Mouse (Mus musculus) forebrain, postnatal 0 days (tissue): Measurements from ENCODE around the gene Cxcr1. TPM values are rescaled to one million over a fixed set of nuclear protein-coding genes. Genes with fewer than 3 reads are reported as not detected.
A peak's percentile ranks its signal among the peaks of the same experiment; 100 is the strongest.

ENCODE experiments used
- ATAC-seq: fragments of 200-750 bp; cut with Nextera tagmentation; 2 replicates; pipeline ENCODE4 v1.8.0; 2017; ENCODE audit warnings: mild to moderate bottlenecking, moderate library complexity
- DNase-seq: peaks from one replicate; pipeline ENCODE4 v3.0.0-alpha.2; 2015
- H3K27ac ChIP-seq: fragments of 300-500 bp; sonication (generic); 2 replicates; pipeline ENCODE4 v1.5.1; 2014; ENCODE audit warnings: low read depth, mild to moderate bottlenecking, antibody characterized with exemption, low read length, moderate library complexity, mixed read lengths
- H3K27me3 ChIP-seq: fragments of 300-500 bp; sonication (generic); 2 replicates; pipeline ENCODE4 v1.6.1; 2014; ENCODE audit warnings: mild to moderate bottlenecking, low read length, mixed read lengths; ENCODE audit not compliant: insufficient read depth
- H3K36me3 ChIP-seq: fragments of 300-500 bp; sonication (generic); 2 replicates; pipeline ENCODE4 v1.6.1; 2014; ENCODE audit warnings: mild to moderate bottlenecking, moderate library complexity; ENCODE audit not compliant: insufficient read depth
- H3K4me1 ChIP-seq: fragments of 300-500 bp; sonication (generic); 2 replicates; pipeline ENCODE4 v1.6.1; 2014; ENCODE audit warnings: antibody characterized with exemption; ENCODE audit not compliant: insufficient read depth
- H3K4me2 ChIP-seq: fragments of 300-500 bp; sonication (generic); 2 replicates; pipeline ENCODE4 v1.6.1; 2014; ENCODE audit warnings: low read depth, mild to moderate bottlenecking, moderate library complexity
- H3K4me3 ChIP-seq: fragments of 300-500 bp; sonication (generic); 2 replicates; pipeline ENCODE4 v1.5.1; 2014; ENCODE audit warnings: low read depth, low read length, mixed read lengths
- H3K9ac ChIP-seq: fragments of 300-500 bp; sonication (generic); 2 replicates; pipeline ENCODE4 v1.6.1; 2014; ENCODE audit warnings: mild to moderate bottlenecking
- H3K9me3 ChIP-seq: fragments of 300-500 bp; sonication (generic); 2 replicates; pipeline ENCODE4 v1.6.1; 2016; ENCODE audit warnings: low read length
- CTCF ChIP-seq: sonication (generic); IDR thresholded peaks from 2 replicates; pipeline ENCODE4 v1.5.1; 2016; ENCODE audit warnings: antibody characterized with exemption, control low read depth, low read depth
- WGBS: fragments of 180-500 bp; shearing (Covaris S2); extraction: QIAGEN DNeasy Blood & Tissue Kit; methylation state at CpG from one replicate; pipeline ENCODE4 v1.1.7; 2014; 5-methylcytosine and 5-hydroxymethylcytosine counted together
- polyA plus RNA-seq: library from polyadenylated mRNA; unstranded; fragments of >200 nt; fragmentation: Nextera tagmentation; extraction: Ambion mirVana; gene quantifications from 2 replicates; pipeline ENCODE4 v1.2.1, GENCODE M21; 2015
- total RNA-seq: library from RNA; depleted of rRNA; stranded (reverse); fragments of >200 nt; gene quantifications from 2 replicates; pipeline ENCODE4 v1.2.3, GENCODE M21; 2014

Cxcr1 gene
- total and polyA plus RNA-seq, 2 experiments from 2014 or later: not detected

DNA sequence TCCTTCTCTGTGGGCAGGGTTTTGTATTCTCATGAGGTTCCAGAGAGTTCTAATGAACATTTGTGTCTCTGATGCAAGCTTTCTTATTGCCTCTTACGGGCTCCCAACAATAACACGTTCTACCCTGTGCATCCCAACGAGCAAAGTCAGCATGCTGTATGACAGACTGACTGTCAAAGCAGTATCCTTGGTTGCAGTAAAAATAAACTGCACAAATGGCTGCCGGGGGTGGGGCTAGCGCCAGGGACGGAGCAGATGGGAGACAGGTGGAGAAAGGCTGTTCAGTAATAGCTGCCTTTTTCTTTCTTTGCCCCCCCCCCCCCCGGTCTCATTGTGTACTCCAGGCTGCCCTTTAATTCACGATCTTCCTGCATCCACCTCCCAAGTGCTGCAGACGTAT is 13.5 kb upstream of the Cxcr1 start:
- Histone ChIP-seq H3K9me3 (no peaks in the 10 kb centered on the region), H3K9ac (no peak overlapping the region), H3K4me2 (no peak overlapping the region), H3K27me3 (no peaks in the 10 kb centered on the region), H3K27ac (no peak overlapping the region; the same call in 1 of the 2 replicates), H3K4me1 (no peaks in the 10 kb centered on the region; the same call in 1 of the 2 replicates), H3K4me3 (no peak overlapping the region), H3K36me3 (no peaks in the 10 kb centered on the region)
- WGBS: 36% methylated on average over 9 of the region's 9 CpGs
- peak; percentile 87 for ATAC-seq
- peak; percentile 66 for DNase-seq
- TF ChIP-seq CTCF: no peak

DNA sequence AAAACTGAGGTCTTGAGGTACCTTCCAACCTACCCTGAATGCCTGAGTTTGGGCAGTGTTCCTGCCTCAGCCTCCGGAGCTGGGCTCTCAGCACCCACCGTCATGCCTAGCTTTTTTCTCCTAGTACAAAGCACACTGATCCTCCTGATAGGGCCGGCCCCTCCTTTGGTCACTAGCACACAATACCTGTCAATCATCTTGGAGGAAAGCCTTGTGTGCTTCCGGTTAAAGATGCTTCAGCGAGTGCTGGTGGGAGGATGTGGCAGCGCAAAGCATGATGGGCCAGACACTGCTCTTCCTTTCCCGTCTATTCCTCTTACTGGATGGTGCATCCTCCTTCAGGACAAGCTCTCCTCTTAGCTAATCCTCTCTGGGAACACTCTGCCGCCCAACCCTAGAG is 12.2 kb upstream of the Cxcr1 start:
- Histone ChIP-seq H3K4me3 (no peak overlapping the region), H3K4me1 (no peaks in the 10 kb centered on the region; the same call in 1 of the 2 replicates), H3K27me3 (no peaks in the 10 kb centered on the region), H3K36me3 (no peaks in the 10 kb centered on the region), H3K4me2 (no peak overlapping the region), H3K27ac (no peak overlapping the region), H3K9me3 (no peaks in the 10 kb centered on the region), H3K9ac (no peak overlapping the region)
- ATAC-seq (no peak), DNase-seq (no peak)
- no peak for TF ChIP-seq CTCF
- WGBS: 67% methylated on average over 8 of the region's 8 CpGs

DNA sequence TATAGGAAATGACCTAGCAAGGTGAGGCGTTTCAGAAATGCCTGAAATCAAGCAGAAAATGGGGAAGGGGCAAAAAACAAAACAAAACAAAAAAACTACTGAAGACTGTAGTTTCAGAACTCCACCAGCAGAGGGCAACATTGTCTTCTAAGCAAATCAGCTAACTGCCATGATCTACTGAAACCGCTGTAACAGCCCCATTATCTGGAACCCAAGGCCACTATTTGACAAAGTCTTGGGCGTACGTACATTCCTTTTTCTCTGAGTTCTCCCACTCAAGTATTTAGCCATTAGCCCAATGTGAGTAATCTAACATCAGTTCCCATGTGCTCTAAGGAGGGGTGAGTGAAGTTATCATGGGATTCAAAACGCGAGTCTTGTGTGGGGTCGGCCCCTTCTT is 11.4 kb upstream of the Cxcr1 start:
- H3K4me2 ChIP-seq: no peak overlapping the region
- peak; percentile 80 for TF ChIP-seq CTCF
- H3K27me3 ChIP-seq: no peaks in the 10 kb centered on the region
- peak; percentile 65 for DNase-seq
- H3K27ac ChIP-seq: no peak overlapping the region
- H3K4me1 ChIP-seq: no peaks in the 10 kb centered on the region; the same call in 1 of the 2 replicates
- ATAC-seq: no peak
- H3K9ac ChIP-seq: no peak overlapping the region
- 64% methylated on average over 7 of the region's 7 CpGs for WGBS
- H3K9me3 ChIP-seq: no peaks in the 10 kb centered on the region
- H3K36me3 ChIP-seq: no peaks in the 10 kb centered on the region
- H3K4me3 ChIP-seq: no peak overlapping the region

DNA sequence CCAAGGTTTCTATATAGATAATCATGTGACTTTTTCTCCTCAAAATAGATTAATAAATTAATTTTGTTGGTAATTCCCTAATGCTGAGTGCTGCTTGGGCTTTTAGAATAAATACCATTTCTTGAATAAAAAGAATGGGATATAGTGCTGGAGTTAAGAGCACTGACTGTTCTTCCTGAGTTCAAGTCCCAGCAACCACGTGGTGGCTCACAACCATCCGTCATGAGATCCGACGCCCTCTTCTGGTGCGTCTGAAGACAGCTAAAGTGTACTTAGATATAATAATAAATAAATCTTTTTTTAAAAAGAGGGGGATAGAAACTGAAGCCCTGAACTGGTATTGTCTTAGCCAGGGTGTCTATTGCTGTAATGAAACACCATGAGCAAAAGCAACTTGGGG is 9.0 kb upstream of the Cxcr1 start:
- DNase-seq: no peak
- no peak for ATAC-seq
- no peak overlapping the region for H3K9ac ChIP-seq
- H3K4me1 ChIP-seq: no peaks in the 10 kb centered on the region; the same call in 1 of the 2 replicates
- H3K27ac ChIP-seq: no peak overlapping the region
- H3K27me3 ChIP-seq: no peaks in the 10 kb centered on the region
- no peak overlapping the region for H3K4me2 ChIP-seq
- TF ChIP-seq CTCF: no peak
- H3K9me3 ChIP-seq: no peaks in the 10 kb centered on the region
- WGBS: 73% methylated on average over 5 of the region's 5 CpGs
- H3K4me3 ChIP-seq: no peak overlapping the region
- no peaks in the 10 kb centered on the region for H3K36me3 ChIP-seq

DNA sequence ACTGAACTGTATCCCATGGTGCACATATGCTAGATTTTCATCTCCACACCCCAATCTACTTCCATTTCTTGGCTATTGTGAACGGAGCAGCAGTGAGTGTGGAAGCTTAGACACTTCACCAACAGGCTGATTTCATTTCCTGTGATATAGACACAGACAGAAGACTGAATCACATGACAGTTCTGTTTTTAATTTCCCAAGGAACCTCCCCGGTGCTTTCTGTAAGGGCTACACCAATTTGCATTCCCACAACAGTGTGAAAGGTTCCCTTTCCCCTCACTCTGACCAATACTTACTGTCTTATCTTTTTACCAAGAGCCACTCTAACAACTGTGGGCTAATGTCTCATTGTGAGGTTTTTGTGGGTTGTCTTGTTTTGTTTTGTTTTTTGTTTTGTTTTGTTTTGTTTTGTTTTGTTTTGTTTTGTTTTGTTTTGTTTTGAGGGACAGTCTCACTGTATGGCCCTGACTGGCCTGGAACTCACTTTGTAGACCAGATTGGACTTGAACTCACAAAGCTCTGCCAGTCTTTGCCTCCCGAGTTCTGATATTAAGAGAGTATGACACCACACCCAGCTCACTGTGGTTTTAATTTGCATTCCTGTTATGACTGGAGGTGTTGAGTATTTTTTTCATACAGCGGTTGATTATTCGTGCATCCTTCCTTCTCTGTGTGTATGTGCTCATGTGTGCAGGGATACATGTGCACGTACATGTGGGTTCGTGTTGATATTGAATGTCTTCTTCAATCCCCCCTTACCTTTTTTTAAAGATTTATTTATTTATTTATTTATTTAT is 6.8 kb upstream of the Cxcr1 start:
- no peak overlapping the region for H3K27ac ChIP-seq
- 84% methylated on average over 7 of the region's 7 CpGs for WGBS

DNA sequence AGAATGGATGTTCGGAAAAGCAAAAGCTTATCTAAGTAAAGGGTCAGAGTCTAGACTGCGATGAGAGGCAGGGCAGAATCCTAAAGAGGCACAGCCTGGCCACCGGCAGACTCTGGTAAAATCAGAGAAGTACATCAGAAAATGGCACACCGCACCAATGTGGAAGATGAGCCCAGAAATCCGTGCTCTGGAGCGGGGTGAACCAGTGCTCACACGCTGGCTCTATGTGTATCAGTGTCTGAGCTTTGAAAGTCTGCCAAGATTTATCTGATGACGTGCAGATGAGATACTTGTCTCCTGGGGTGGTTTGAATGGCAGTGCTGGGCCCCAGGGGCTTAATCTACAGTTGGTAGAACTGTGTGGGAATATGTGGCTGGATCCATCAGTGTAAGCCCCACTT is 4.6 kb upstream of the Cxcr1 start:
- no peaks in the 10 kb centered on the region for H3K4me1 ChIP-seq
- WGBS: 64% methylated on average over 8 of the region's 8 CpGs
- no peaks in the 10 kb centered on the region for H3K9me3 ChIP-seq
- no peaks in the 10 kb centered on the region for H3K36me3 ChIP-seq
- peak; percentile 42; the same call in 1 of the 2 replicates for ATAC-seq
- no peaks in the 10 kb centered on the region for H3K27me3 ChIP-seq
- H3K27ac ChIP-seq: no peak overlapping the region
- no peak for TF ChIP-seq CTCF
- no peak overlapping the region for H3K4me2 ChIP-seq
- H3K9ac ChIP-seq: no peak overlapping the region
- DNase-seq: no peak
- H3K4me3 ChIP-seq: no peak overlapping the region

More for the DNA sequence above, 6.8 kb upstream of the Cxcr1 start:
- Histone ChIP-seq H3K27me3 (no peaks in the 10 kb centered on the region), H3K4me3 (no peak overlapping the region), H3K36me3 (no peaks in the 10 kb centered on the region), H3K4me1 (no peaks in the 10 kb centered on the region), H3K9ac (no peak overlapping the region), H3K4me2 (no peak overlapping the region), H3K9me3 (no peaks in the 10 kb centered on the region)
- DNase-seq (no peak), ATAC-seq (no peak)
- TF ChIP-seq CTCF: no peak

DNA sequence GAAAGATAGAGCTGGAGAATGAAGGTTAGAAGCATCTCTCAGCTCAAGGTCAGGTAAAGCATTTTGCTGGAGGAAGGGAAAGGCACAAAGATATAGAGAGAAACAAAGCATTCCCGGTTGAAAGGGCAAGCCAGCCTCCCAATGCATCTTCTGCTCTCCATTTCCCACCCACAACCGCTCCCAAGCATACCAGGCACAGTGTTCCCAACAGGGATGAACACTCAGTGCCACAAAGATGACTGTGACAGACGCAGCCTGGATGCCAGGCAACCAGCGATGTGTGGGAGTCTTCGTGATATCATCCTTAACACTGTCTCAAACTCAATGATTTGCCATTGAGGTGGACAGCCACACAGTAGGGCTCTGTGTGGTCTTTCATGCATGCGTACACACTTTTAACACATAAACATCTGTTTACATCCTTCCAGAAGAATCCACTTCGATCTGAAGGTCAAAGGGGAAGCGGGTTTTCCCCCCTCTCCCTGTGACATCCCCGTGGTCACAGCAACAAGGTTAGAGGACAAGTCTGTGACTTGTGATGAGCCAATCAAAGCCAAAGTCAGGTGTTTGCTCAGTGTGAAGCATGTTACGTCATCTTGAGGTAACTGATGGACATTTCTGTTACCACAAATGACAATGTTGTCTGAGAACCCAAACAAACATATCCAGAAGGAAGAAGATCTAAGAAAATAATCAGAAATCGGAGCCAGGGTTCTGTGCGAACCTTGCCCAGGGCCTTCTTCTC is 3.5 kb upstream of the Cxcr1 start:
- Histone ChIP-seq H3K36me3 (no peaks in the 10 kb centered on the region), H3K27me3 (no peaks in the 10 kb centered on the region), H3K27ac (no peak overlapping the region), H3K9ac (no peak overlapping the region), H3K4me1 (no peaks in the 10 kb centered on the region), H3K4me3 (no peak overlapping the region), H3K4me2 (no peak overlapping the region), H3K9me3 (no peaks in the 10 kb centered on the region)
- TF ChIP-seq CTCF: no peak
- no peak for DNase-seq
- no peak for ATAC-seq
- WGBS: 81% methylated on average over 12 of the region's 12 CpGs
